Mouse (Mus musculus) kidney, adult 8-10 months (tissue): Measurements from ENCODE around the gene Fam214a.
A peak's percentile ranks its signal among the peaks of the same experiment; 100 is the strongest.
"Not testable (repeated sequence)": the region's sequence is repeated elsewhere in the genome, so short reads cannot be mapped to it uniquely, and the experiment has no call there.

Experiments used
- DNase-seq, 2 experiments: peaks; one replicate each; pipeline ENCODE4 v3.0.0; 2022

The Fam214a gene

DNA sequence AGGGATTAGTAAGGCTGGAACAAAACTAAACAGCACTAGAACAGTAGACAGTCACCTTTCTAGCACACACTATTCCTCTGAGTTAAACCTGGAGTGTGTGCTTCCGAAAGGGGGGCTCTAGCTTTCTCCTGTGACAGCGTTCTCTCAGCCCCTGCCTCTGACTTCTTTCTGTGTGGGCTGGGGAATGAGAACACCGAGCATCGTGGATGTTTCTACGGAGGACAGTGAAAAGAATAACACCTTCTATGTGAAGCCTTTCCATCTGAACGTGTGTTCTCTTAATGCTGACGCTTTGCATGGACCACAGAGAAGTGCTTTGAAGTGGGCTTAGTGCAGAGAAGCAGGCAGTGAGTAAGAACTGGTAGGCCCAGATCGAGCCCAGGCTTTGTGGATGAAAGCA, 29.5 kb downstream of the Fam214a start:
- DNase-seq, result no peak

- DNase-seq, result not testable (repeated sequence)
Observed at GRCm38 (mm10) chr9:74982722-74983121, 30.0 kb downstream of the Fam214a start.

DNA sequence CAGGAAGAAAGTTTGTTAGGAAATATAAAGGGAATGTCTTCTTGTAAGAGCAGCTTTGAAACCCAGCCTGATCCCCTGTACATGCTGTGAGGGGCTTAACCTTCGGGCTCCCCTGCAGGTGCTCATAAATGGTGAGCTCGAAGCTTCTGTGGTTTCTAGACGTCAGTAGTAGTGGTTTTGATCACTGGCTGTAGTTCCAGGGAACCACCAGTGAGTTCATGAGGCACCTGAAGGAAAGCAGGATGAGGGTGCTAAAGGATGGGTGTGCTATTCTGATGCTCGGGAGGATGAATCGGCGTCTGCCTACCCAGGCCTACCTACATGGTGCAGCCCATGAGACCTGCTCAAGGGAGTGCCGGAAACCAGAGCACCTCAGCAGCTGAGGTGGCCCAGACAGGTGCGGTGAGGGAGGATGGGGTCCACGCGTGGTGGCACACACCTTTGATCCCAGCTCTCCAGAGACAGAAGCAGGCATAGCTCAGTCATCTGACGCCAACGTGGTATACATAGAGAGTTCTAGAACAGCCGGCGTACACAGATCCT, 32.6 kb downstream of the Fam214a start:
- no peak for DNase-seq

DNA sequence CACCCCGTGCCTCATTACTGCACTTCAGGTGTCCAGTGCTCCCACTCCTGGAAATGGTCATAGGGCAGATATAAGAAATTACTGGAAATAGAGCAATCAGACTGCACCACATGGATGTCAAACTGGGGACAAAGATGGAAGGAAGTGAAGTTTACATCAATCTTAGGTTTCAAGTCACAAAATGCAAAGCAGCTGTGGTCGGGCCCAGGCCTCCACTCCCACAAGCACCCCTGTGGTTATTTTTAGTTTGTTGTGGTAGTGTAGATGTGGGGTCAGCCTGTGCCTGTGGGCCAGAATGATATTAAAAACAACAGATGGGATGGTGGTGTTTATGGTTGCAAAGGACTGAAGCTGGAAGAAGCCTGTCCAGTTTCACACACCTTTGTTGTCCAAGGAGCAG, 33.1 kb downstream of the Fam214a start:
- no peak for DNase-seq

- no peak for DNase-seq
Observed at GRCm38 (mm10) chr9:74988893-74989460, 36.3 kb downstream of the Fam214a start.

DNA sequence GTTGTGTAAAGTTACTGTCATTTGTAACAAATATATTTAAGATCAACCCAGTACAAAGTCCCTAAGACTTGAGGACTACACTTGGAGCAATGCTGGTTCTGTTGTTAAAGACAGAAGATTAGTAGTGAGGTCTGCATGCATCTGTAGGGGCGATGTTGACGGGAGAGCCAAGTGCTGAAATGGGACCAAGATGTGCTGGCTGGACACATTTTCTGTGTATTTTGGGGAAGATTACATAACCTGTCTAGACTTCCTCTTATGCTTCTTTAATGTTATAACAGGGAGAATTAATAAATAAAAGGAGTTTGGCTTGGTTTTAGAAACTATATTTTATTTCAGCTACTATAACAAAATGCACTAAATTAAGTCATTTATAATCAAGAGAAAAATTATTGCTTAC, 37.3 kb downstream of the Fam214a start:
- DNase-seq, result no peak

DNA sequence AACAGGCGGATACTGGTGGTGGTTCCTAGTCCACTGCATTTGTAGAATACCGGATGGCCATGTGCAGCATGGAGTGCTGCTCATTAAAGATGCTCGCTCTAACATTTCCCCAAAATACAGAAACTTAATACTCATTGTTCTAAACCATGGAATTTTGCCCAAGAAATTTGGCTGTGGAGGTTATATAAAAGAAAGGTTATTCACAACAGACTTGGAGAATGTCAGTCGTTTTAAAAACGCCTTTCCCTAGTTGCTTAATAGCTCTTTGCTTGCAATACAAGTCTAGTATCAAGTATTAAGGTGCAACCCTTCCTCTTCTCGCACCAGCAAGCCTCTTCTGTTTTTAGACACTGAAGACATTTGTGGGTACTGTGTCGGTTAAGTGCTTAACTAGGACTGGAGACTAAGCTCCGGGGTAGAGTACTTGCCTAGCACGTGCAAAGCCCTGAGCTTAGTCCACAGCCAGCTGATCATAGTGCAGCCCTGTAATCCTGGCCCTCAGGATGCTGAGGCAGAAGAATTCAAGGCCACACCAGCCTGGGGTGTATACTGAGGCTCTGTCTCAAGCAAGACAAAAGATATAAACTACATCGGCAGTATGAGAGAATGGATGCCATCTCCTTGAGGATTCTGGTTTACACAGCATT, 42.0 kb downstream of the Fam214a start:
- peak; percentile 28 to 37 for DNase-seq

DNA sequence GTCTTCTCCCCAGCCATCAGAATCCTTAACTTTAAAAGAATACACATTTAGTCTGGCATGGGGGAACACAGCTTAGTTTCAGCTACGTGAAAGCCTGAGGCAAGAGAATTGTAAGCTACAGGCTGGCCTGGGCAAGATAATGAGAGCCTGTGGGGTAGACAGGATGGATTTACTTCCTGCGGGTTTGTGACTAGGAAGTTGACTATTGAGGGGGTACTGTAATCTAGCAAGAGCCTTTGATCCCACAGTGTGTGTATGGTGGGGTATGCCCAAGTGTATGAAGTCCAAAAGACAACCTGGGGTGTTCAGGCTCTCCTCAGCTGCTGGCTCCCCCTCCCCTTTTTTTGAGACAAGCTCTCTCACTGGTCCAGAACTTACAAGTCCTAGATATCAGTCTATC, 43.7 kb downstream of the Fam214a start:
- DNase-seq, result no peak

GRCm38 (mm10) chr9:74997976-74998375, 45.3 kb downstream of the Fam214a start:
- no peak for DNase-seq

GRCm38 (mm10) chr9:75001006-75001405, 48.3 kb downstream of the Fam214a start:
- DNase-seq, result no peak

GRCm38 (mm10) chr9:75001611-75002204, 49.0 kb downstream of the Fam214a start:
- no peak for DNase-seq

DNA sequence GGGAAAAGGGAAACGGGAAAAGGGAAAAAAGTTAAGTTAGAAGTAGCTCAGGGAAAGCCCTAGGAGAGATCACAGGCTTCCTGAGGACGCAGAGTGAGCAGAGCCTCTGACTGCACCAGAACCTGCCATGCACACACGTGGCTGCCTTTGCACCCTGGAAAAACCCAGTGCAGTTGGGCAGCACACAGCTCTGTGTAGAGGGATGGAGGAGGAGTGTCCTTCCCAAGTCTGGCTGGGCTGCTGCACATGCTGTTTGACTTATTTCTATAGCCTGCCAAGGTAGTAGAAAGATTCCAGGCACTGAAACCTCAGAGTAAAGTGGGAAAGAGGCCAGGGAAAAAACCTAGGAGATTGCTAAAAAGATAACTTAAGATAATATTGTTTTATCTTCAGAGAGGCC, 49.6 kb downstream of the Fam214a start:
- DNase-seq, result no peak

GRCm38 (mm10) chr9:75004203-75004602, 51.5 kb downstream of the Fam214a start:
- DNase-seq, result no peak

DNA sequence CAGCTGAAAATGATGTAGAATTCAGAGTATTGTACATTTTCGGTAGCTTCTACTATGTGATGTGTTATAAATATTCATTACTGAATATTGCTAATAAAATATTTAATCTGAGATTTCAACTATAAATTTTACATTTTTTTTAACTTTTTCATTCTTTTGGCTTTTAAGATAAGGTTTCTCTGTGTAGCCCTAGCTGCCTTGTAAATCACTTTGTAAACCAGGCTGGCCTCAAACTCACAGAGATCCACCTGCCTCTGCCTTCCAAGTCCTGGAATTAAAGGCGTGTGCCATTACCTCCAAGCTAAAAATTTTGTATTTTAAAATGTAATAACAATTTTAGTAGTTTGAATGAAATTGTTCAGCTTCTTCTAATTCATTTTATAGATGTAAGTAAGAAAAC, 63.9 kb downstream of the Fam214a start:
- DNase-seq, result no peak

DNA sequence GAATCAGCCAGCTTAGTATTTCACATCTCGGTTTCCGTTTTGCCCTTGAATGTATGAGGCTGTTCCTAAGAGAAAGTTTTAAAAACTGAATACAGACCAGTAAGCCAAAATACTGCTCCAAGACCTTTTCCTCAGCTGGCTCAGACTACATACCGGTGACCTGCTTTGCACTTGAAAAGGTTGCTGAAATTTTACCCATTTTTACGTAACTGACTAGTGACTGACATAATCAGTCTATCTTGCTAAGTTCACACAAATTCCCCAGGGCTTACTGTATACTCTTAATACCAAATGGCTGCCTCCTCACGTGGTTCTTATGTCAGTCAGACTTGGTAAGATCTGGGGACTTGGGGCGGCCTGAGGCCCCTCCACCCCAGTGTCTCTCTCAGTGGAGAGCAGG, 66.5 kb downstream of the Fam214a start:
- no peak for DNase-seq

GRCm38 (mm10) chr9:75019592-75019991, 66.9 kb downstream of the Fam214a start:
- DNase-seq, result no peak

DNA sequence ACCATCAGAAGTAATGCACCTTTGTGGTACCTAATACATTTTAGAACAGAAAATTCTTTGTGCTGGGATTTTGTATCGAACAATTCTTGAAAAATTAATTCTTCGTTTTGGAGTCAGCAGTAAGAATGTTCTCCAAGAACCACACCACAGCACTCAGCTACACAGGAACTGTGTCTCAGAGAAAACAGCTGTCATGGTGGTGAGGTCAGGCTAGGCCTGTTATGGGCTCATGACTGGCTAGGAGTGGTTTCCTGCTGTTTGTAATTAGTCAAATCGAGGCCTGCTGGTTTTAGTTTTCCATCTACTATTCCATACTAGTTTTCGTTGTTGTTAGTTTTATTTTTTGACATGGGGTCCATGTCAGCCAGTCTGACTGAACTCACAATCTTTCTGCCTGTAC, 67.9 kb downstream of the Fam214a start:
- no peak for DNase-seq

DNA sequence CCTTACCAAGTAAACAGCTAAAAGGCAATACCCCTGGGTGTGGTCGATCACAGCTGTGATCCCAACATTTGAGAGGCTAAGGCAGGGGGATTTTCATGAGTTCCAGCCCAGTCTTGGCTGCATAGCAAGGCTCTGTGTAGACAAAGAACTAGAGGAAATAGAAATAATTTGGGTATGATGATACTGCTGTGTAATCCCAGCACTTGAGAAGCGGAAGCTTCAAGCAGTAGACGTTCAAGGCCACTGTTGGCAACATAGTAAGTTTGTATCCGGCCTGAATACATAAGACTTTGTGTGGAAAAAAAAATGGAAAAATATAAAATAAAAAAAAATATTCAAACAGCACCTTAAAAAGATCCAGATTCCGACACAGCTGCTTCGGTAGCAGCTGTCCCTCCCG, 69.9 kb downstream of the Fam214a start:
- DNase-seq, result no peak

DNA sequence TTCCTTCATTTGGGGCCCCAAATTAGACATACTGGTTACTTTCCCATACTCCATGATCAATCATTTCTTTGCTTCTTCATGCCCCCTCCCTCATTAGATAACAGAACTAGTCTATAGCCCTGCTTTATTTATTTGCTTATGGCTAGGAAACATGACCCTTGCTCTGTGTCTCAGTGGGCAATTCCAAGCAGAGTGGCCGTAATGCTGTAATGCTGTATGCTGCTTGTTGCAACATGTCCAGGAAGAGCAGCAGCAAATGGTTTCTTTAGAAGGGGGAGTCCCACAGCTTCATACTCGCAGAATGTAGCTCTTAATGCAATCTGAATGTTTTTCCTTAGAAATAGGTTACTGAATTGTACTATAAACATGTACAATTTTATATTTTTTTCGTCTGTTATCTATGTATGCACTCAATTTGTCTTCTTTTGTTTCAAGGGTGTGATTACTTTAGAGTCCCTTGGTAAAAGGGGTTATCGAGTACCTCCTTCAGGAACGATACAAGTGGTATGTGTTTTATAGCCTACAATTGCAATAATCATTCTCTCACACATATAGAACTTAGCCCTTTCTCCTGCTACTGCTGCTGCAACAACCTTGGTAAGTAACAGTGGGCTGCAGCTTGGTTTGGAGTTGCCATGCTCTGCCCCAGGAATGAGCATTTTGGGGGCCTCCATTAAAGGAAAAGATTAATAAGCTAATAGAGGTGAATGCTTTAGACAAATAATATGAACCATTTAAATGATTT, 70.6 kb downstream of the Fam214a start:
- DNase-seq, result no peak

GRCm38 (mm10) chr9:75024089-75024488, 71.4 kb downstream of the Fam214a start:
- no peak for DNase-seq

DNA sequence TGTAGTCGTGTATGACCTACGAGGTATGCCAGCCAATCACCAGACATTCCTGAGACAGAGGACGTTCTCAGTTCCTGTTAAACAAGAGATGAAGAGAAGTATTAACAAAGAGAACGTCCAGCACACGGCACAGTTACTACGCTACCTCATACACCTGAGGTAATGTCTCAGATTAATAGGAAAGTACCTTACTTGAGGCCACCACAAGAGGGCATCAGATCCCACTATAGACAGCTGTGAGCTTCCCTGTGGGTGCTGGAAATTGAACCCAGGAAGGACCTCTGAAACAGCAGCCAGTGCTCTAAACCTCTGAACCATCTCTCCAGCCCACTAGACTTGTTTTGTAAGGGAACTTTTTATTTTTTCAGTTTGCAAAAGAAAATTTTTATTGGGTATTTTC, 73.0 kb downstream of the Fam214a start:
- DNase-seq, result no peak

- no peak for DNase-seq
Observed at GRCm38 (mm10) chr9:75032408-75032807, 79.7 kb downstream of the Fam214a start.

DNA sequence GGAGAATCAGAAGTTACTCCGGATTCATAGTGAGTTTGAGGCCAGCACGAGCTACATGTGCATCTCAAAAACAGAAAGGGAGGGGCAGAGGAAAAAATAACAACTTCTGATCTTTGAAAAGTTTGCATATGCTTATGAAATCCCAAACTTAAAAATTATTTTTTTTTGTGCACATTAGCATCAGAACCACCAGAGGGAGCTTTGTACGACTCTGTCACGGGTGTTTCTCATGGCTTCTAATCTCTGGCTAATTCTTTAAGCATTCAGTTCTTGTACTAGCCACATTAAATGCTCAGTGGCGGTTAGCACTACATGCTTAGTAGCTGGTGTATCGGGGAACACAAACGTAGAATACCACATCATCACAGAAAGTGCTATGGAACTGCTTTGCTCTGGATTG, 80.5 kb downstream of the Fam214a start:
- DNase-seq, result no peak

GRCm38 (mm10) chr9:75034691-75035090, 82.0 kb downstream of the Fam214a start:
- DNase-seq, result no peak
